Mouse (Mus musculus): ENCODE results near the gene Lyzl4. TPM values are rescaled to one million over a fixed set of nuclear protein-coding genes. Genes with fewer than 3 reads are reported as not detected.
"Not testable (repeated sequence)": the region's sequence is repeated elsewhere in the genome, so short reads cannot be mapped to it uniquely, and the experiment has no call there.

The Lyzl4 gene
- total RNA-seq, 2 experiments from 2014 or later = not detected

DNA sequence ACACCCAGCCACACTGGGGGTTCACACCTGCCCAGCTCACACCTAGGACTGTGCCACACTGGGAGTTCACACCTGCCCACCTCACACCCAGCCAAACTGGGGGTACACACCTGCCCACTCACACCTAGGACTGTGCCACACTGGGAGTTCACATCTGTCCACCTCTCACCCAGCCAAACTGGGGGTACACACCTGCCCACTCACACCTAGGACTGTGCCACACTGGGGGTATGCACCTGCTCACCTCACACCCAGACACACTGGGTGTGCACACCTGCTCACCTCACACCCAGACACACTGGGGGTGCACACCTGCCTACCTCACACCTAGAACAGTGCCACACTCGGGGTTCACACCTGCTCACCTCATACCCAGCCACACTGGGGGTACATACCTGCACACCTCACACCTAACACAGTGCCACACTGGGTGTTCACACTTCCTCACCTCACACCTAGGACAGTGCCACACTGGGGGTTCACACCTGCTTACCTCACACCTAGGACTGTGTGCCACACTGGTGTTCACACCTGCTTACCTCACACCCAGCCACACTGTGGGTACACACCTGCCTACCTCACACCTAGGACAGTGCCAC lies 35.3 kb downstream of the Lyzl4 start:
- 0 out of 2 replicates have a peak, but pooled peaks have one; percentile 17 for ATAC-seq (replicated peaks; ENCODE audit: low FRiP score, low TSS enrichment, poor library complexity, severe bottlenecking)

DNA sequence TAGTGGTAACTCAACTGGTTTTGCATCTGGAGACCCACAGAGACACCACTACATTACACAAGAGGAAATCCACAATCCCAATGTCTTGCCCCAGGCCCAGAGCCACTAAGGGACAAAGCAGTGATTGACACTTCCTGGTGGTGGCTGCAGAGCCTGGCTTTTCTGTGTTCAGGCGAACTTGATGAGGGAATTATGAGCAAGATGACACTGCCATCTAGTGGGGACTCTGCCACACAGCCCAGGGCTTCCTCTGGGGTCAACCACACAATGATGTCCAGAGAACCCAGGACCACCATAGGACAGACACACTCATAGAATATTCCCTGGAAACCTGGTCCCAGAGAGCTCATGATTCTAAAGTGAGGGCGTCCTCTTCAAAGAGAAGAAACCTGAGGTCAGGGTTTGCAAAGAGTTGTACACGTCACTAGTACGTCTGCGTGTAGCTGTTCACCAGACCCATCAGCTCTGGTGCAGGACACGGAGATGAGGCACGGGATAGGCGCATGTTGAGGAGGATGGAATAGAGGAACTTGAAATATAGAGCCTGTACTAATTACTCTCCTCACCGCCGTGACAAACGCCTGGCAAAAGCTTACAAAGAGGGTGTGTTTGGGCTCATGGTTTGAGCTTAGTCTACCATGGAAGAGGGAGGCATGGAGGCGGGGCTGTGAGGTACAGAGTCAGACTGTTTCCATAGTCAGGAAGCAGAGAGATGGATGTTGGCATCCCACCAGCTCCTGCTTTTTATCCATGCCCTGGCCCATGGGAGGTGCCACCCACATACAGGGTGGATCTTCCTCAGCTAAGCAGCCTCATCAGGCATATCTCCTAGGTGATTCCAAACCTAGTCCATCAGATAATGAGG lies 36.2 kb downstream of the Lyzl4 start:
- ATAC-seq (replicated peaks; ENCODE audit: low FRiP score, low TSS enrichment, poor library complexity, severe bottlenecking) = peak; percentile 70

DNA sequence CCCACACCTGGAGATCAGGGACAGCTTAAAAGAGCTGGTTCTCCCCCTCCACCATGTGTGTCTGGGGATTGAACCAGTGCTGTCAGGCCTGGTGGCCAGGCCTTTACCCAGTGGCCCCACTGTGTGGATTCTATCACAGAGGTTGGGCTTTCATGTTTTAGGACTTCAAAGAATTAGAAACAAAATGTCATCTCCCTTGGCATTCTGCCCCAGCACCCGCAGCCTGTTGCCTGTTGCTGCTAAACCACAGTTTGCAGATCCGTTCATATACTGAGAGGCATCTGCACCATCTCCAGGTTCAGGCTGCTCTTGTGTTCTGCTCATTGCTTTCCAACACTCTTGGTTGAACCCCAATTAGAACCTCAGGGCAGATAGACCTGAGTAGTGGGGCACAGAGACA lies 39.5 kb downstream of the Lyzl4 start:
- no peak for ATAC-seq (replicated peaks; ENCODE audit: low FRiP score, low TSS enrichment, poor library complexity, severe bottlenecking)

DNA sequence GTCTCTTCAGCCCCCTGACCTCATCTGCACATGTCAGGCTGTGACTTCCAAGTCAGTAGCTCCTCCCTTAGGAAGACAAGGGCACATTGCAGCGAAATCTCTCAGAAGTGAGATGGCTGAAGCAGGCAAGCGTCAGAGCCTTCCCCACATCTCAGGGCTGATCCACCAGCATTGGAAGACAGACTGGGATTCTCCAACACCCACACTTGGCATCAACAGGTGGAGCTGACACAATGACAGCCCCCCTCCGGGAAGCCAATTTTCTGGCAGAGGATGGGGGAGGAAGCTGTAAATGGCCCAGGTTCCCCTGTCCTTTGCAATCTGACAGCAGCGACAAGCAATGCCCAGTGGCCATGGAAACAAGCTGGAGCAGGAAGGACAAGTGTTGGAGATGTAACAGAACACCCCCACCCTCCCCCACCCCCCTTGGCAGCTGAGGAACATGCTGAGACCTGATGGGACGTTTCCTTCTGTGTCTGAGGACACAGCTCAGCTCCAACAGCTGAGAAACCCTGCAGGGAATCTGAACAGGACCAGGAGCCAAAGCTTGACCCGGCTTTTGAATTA lies 41.0 kb downstream of the Lyzl4 start:
- no peak for ATAC-seq (replicated peaks; ENCODE audit: low FRiP score, low TSS enrichment, poor library complexity, severe bottlenecking)

DNA sequence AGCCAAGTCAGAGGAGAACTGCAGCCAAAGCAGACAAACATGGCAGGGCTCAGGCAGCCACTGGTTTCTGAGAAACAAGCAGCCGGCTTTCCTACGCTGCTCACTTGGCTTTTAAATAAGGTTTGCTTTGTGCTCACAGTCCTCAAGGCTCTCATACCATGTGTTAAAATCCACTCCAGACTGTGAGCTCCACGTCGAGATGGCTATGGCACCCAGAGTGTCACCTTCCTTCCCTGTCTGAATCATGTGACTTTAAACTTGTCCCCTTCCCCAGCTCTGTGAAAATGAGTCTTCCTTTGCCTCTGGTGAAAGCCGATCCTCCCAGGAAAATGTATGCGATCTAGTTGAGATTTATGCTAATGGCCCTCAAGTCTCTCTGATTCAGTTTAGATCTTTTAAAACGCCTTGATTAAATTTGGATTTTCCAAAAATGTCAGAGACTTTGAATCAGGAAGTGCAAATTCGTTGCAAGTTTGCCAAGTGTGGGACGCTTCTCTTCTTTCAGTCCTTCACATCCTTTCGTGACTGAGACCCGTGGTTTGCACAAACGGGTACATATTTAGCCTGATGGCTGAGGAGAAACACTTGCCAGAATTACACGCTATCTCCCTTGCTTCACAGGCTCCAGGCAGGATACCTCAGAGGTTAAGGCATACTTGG lies 41.6 kb downstream of the Lyzl4 start:
- ATAC-seq (replicated peaks; ENCODE audit: low FRiP score, low TSS enrichment, poor library complexity, severe bottlenecking) = no peak

GRCm38 (mm10) chr9:121599551-121599950 lies 42.3 kb downstream of the Lyzl4 start:
- no peak for ATAC-seq (replicated peaks; ENCODE audit: low FRiP score, low TSS enrichment, poor library complexity, severe bottlenecking)

GRCm38 (mm10) chr9:121598106-121598505 lies 43.8 kb downstream of the Lyzl4 start:
- no peak for ATAC-seq (replicated peaks; ENCODE audit: low FRiP score, low TSS enrichment, poor library complexity, severe bottlenecking)

DNA sequence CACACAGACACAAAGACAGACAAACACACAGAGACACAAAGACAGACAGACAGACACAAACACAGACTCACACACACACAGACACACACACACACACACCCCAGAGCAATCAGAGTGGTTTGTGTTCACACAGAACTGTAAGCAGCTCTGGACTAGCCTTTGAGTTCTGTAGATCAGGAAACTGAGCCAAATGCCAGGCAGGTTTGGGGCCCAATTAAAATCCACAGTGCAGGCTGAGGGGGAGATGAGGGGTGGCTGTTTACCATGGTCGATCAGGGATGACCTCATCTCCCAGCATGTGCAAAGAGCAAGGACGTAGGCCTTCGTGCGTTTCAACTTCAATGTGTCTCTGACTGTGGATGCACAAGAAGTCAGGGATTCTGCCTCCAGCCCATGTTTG lies 47.1 kb downstream of the Lyzl4 start:
- ATAC-seq (replicated peaks; ENCODE audit: low FRiP score, low TSS enrichment, poor library complexity, severe bottlenecking) = no peak

DNA sequence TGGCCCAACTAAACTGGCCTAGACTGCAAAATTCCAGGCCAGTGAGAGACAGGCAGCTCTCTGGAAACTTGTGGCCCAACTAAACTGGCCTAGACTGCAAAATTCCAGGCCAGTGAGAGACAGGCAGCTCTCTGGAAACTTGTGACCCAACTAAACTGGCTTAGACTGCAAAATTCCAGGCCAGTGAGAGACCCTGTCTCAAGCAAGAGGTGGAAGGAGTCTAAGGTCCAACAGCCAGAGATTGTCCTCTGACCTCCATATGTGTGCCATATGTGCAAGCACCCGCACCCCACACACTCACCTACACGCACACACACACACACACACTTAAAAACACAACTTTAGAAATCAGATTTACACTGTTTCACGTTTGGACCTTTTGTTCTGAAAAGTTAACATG lies 48.1 kb downstream of the Lyzl4 start:
- ATAC-seq (replicated peaks; ENCODE audit: low FRiP score, low TSS enrichment, poor library complexity, severe bottlenecking) = not testable (repeated sequence)

DNA sequence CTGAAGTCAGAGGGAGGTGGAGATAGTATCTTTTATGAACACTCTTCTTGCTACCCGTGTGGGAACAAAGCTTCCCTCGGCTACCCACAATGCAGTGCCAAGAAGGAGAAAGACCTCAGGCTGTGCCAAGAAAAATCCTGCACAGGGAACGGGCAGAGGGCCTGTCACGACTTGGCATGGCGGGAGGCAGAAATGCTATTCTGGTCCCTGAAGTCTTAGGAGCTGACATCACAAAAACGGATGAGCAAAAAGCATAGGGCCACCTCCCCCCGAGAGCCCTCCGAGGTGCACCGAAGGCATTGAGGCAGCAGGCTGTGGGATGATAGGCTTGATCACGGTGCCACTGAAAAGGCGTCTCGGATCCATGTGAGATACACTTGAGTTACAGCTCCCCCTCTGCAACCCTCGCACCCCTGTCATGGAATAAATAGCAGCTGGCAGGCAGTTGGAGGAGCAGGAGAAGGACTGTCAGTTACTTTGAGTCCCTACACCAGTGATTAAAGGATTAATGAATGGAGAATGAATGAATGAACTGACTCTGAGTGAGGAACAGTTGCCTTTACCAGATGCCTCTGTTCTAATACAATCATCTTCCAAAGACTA lies 48.8 kb downstream of the Lyzl4 start:
- no peak for ATAC-seq (replicated peaks; ENCODE audit: low FRiP score, low TSS enrichment, poor library complexity, severe bottlenecking)

DNA sequence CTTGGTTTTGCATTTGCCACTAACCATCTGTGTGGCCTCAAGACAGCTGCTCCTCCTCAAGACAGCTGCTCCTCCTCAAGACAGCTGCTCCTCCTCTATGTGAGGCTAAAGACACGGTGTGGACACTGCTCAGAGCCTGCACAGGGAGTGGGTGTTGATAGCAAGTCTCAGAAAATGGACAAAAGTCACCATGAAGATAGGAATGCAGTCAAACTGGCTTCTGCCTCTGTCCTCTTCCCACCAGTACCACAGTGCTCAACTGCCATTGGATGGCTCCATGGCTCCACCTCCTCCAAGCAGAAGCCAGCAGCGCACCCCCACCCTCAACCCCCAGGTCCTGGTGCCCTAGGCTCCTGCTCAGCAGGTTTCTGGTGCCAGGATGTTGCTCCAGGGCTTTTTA lies 52.4 kb downstream of the Lyzl4 start:
- ATAC-seq (replicated peaks; ENCODE audit: low FRiP score, low TSS enrichment, poor library complexity, severe bottlenecking) = no peak

DNA sequence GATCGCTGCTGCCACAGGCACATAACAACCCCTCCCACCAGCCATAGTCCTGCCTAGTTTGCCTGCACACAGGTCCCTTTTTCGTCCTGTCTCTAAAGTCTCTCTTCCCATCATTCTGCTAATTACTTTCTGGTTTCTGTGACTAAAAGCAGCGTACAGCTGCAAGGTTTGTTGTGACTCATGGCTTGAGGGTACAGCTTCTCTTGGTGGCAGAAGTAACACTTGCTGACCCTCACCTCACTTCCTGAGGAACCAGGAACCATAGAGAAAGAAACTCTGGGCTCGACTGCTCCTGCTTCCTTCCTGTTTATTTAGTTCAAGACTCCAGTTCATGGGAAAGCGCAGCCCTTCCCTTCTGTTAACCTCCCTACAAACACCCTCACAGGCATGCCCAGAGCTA lies 67.5 kb downstream of the Lyzl4 start:
- no peak for ATAC-seq (replicated peaks; ENCODE audit: low FRiP score, low TSS enrichment, poor library complexity, severe bottlenecking)

- no peak for ATAC-seq (replicated peaks; ENCODE audit: low FRiP score, low TSS enrichment, poor library complexity, severe bottlenecking)
These were observed 73.4 kb downstream of the Lyzl4 start for GRCm38 (mm10) chr9:121568451-121568850.

DNA sequence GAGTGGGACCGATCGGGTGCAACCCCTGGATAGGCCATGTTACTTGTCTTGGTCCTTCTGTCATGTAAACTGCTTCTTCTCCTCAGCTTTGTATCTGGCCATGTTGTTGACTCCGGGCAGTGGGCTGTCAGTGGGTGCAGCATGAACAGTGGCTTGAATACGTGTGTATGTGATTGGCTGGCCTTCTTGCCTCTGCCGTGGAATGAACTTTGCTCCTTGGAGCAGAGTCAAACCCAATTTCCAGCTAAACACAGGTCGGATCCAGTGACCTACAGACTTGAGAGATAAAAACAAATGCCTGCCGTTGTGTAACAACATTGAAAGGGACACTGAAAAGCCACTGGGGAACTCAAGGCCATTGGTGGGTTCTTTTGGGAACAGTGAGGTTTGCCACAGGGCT lies 75.5 kb downstream of the Lyzl4 start:
- no peak for ATAC-seq (replicated peaks; ENCODE audit: low FRiP score, low TSS enrichment, poor library complexity, severe bottlenecking)

GRCm38 (mm10) chr9:121563276-121563675 lies 78.6 kb downstream of the Lyzl4 start:
- no peak for ATAC-seq (replicated peaks; ENCODE audit: low FRiP score, low TSS enrichment, poor library complexity, severe bottlenecking)

GRCm38 (mm10) chr9:121560515-121560914 lies 81.4 kb downstream of the Lyzl4 start:
- no peak for ATAC-seq (replicated peaks; ENCODE audit: low FRiP score, low TSS enrichment, poor library complexity, severe bottlenecking)

DNA sequence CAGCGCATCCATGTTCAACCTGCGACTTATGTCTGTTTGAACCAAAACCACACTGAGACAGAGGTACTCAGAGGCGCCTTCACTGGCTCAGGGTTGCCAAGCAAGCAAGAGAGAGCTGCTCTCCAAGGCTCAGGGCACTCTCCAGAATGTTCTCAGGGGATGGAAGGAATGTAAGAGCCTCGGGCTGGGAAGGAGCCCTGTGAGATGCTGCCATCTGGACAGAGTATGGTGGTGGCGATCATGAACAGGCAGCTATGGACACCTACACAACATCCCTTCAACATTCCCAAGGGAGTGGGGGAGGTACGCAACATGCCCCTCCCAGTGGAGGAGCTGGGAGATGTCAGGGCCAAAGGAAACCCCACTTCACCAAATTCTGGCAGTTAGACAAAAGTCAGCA lies 83.7 kb downstream of the Lyzl4 start:
- ATAC-seq (replicated peaks; ENCODE audit: low FRiP score, low TSS enrichment, poor library complexity, severe bottlenecking) = no peak

DNA sequence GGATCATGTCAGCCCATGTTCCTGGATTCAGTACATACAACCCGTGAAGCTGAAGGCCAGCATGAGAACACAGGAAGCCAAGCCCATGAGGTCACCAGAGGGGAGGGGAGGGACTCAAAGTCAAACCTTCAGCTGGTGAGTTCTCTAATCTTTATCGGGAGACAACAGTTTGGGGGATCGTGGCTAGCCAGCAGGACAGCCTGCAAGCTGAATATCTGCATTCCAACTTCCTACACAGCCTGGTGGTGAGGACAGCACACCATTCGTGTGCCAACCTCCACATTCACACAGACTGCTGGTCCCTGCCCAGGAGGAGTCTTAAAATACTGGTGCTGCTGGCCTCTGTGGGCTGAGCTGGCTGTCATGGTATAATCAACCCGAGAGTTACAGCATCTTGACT lies 85.0 kb downstream of the Lyzl4 start:
- ATAC-seq (replicated peaks; ENCODE audit: low FRiP score, low TSS enrichment, poor library complexity, severe bottlenecking) = peak; percentile 24

DNA sequence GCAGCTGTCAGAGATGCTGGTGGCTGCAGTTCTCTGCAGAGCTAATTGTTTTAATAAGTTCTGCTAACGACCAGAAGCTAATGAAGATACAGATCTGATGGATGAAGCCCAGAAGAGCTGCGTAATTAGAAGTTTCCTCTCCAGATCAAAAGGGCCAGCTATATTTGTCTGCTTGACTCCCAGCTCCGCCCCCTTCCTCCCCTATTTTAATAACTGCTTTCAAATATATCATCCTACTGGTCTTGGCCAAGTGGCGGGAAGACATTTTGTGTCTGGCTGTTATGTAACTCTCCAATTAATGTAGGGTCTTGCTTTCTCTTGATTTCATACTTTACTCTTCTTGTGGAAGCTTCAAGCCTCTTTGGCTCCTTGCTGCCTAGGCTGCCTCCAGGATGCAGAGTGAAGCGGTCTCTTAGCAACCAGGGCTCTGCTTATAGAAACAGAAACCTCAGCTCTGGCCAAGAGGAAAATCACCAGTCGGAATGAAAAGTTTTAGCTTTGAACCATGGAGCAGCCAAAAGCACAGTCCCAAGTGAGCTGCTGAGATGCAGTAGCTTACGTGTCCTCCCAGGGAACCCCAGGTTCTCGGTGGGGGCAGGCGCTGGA lies 86.4 kb downstream of the Lyzl4 start:
- ATAC-seq (replicated peaks; ENCODE audit: low FRiP score, low TSS enrichment, poor library complexity, severe bottlenecking) = 0 out of 2 replicates have a peak, but pooled peaks have one; percentile 19

All from megakaryocyte-erythroid progenitor cell, adult 5-6 weeks (primary cell).